Mouse (Mus musculus): ENCODE results near the gene Coro1c. TPM values are rescaled to one million over a fixed set of nuclear protein-coding genes. Genes with fewer than 3 reads are reported as not detected.

The Coro1c gene
- total RNA-seq, 2 experiments from 2014 or later, result 47.9 to 60.1 TPM

GRCm38 (mm10) chr5:113856631-113857030 lies 51.9 kb downstream of the Coro1c start:
- no peak for DNase-seq

- peak in 1 of 2 experiments; percentile 37 for DNase-seq
These were observed 52.9 kb downstream of the Coro1c start for GRCm38 (mm10) chr5:113855696-113856095.

- no peak for DNase-seq
These were observed 53.4 kb downstream of the Coro1c start for GRCm38 (mm10) chr5:113855117-113855516.

- DNase-seq, result peak; percentile 89 to 94
These were observed 54.1 kb downstream of the Coro1c start for GRCm38 (mm10) chr5:113854494-113854893.

GRCm38 (mm10) chr5:113853541-113853940 lies 55.0 kb downstream of the Coro1c start:
- DNase-seq, result no peak

- no peak for DNase-seq
These were observed 56.1 kb downstream of the Coro1c start for GRCm38 (mm10) chr5:113852463-113852862.

- no peak for DNase-seq
These were observed 57.8 kb downstream of the Coro1c start for GRCm38 (mm10) chr5:113850680-113851230.

GRCm38 (mm10) chr5:113847636-113848035 lies 60.9 kb downstream of the Coro1c start:
- peak; percentile 66 to 75 for DNase-seq

- DNase-seq, result no peak
These were observed 61.9 kb downstream of the Coro1c start for GRCm38 (mm10) chr5:113846656-113847055.

GRCm38 (mm10) chr5:113845627-113846026 lies 62.9 kb downstream of the Coro1c start:
- no peak for DNase-seq

GRCm38 (mm10) chr5:113844721-113845120 lies 63.8 kb downstream of the Coro1c start:
- peak; percentile 72 to 77 for DNase-seq

GRCm38 (mm10) chr5:113844106-113844505 lies 64.5 kb downstream of the Coro1c start:
- DNase-seq, result no peak

- DNase-seq, result no peak
These were observed 65.7 kb downstream of the Coro1c start for GRCm38 (mm10) chr5:113842906-113843305.

GRCm38 (mm10) chr5:113842244-113842643 lies 66.3 kb downstream of the Coro1c start:
- no peak for DNase-seq

GRCm38 (mm10) chr5:113841243-113842225 lies 67.0 kb downstream of the Coro1c start:
- no peak for DNase-seq

- DNase-seq, result no peak
These were observed 68.1 kb downstream of the Coro1c start for GRCm38 (mm10) chr5:113840443-113840842.

GRCm38 (mm10) chr5:113836961-113837360 lies 71.6 kb downstream of the Coro1c start:
- no peak for DNase-seq

- DNase-seq, result no peak
These were observed 75.1 kb downstream of the Coro1c start for GRCm38 (mm10) chr5:113833316-113833947.

GRCm38 (mm10) chr5:113832490-113832901 lies 76.1 kb downstream of the Coro1c start, which contains the start of gene Selplg:
Gene Selplg (minus strand): TSS chr5:113832644.
- no peak for DNase-seq

- DNase-seq, result no peak
These were observed 76.8 kb downstream of the Coro1c start for GRCm38 (mm10) chr5:113831741-113832140.

- DNase-seq, result no peak
These were observed 77.8 kb downstream of the Coro1c start for GRCm38 (mm10) chr5:113830796-113831195.

GRCm38 (mm10) chr5:113830292-113830643 lies 78.3 kb downstream of the Coro1c start:
- peak; percentile 24 to 44 for DNase-seq

Data from adrenal gland, postnatal 36 days (tissue).